Mouse (Mus musculus) CH12.LX (cell line): ENCODE data around the gene Csmd2.

Source experiments
- BHLHE40 ChIP-seq: IDR thresholded peaks from 2 replicates; pipeline ENCODE4 v1.6.1; 2011; ENCODE audit warnings: mild to moderate bottlenecking, low read depth, low read length, improper control_type of control experiment
- CTCF ChIP-seq, 2 experiments: IDR thresholded peaks in 1 of 2; conservative IDR thresholded peaks in 1 of 2; 2 replicates each; pipeline ENCODE4 v1.5.1; 2011 to 2012; ENCODE audit warnings: low read depth in 2 of 2, low read length in 2 of 2, improper control_type of control experiment in 1 of 2, inconsistent platforms in 1 of 2, mild to moderate bottlenecking in 1 of 2, moderate library complexity in 1 of 2
- MXI1 ChIP-seq: IDR thresholded peaks from 2 replicates; pipeline ENCODE4 v1.6.1; 2011; ENCODE audit warnings: mild to moderate bottlenecking, low read depth, low read length, improper control_type of control experiment
- MYC ChIP-seq: IDR thresholded peaks from 2 replicates; pipeline ENCODE4 v1.6.1; 2011; ENCODE audit warnings: low read depth, mild to moderate bottlenecking, improper control_type of control experiment, low read length
- POLR2A ChIP-seq: IDR thresholded peaks from 2 replicates; pipeline ENCODE4 v1.6.1; 2011; ENCODE audit warnings: low read depth, mild to moderate bottlenecking, improper control_type of control experiment, low read length
- POLR2AphosphoS2 ChIP-seq: IDR thresholded peaks from 2 replicates; pipeline ENCODE4 v1.6.1; 2011; ENCODE audit warnings: low read depth, low read length, improper control_type of control experiment
- RAD21 ChIP-seq: IDR thresholded peaks from 2 replicates; pipeline ENCODE4 v1.6.1; 2011; ENCODE audit warnings: low read depth, mild to moderate bottlenecking, low read length, improper control_type of control experiment, moderate library complexity
- TCF12 ChIP-seq: IDR thresholded peaks from 2 replicates; pipeline ENCODE4 v1.6.1; 2014; ENCODE audit warnings: low read depth, mild to moderate bottlenecking, inconsistent platforms, low read length, improper control_type of control experiment
- UBTF ChIP-seq: IDR thresholded peaks from 2 replicates; pipeline ENCODE4 v1.6.1; 2012; ENCODE audit warnings: low read depth, mild to moderate bottlenecking, inconsistent platforms, low read length, improper control_type of control experiment, moderate library complexity
- ZNF384 ChIP-seq: IDR thresholded peaks from 2 replicates; pipeline ENCODE4 v1.6.1; 2012; ENCODE audit warnings: low read depth, low read length, improper control_type of control experiment, inconsistent platforms

DNA sequence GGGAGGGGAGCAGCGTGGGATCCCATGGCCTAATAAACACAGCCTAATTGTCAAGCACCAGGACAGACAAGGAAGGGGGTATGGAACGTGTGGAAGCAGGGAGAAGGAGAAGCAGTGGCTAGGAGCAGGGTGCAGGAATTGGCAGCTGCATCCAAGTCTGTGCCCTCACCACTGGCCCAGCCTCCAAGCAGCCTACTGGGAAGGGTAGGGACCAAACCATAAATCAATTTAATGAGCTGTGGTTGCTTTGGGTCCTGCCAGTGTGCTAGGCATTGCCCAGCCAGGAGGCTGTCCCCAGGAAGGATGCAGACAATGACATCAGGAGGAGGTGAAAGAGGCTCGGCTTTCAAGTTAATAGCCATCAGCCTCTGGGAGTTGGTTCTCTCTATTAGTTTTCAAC, 100.0 kb downstream of the Csmd2 start:
- no peak for TF ChIP-seq BHLHE40
- no peak for TF ChIP-seq CTCF (conservative IDR thresholded peaks at IDR 0.05 in 1 of 2, IDR thresholded peaks at IDR 0.05 in 1 of 2; ENCODE audit: low read depth in 2 of 2, low read length in 2 of 2)
- no peak for TF ChIP-seq MXI1
- TF ChIP-seq ZNF384, result no peak
- TF ChIP-seq POLR2A, result no peak
- TF ChIP-seq POLR2AphosphoS2, result no peak
- no peak for TF ChIP-seq MYC
- no peak for TF ChIP-seq UBTF
- TF ChIP-seq TCF12, result no peak
- no peak for TF ChIP-seq RAD21
